Mouse (Mus musculus) cerebellum, adult 9-10 months (tissue): ENCODE measurements around the gene 9530003J23Rik.
"Not testable (repeated sequence)": the region's sequence is repeated elsewhere in the genome, so short reads cannot be mapped to it uniquely, and the experiment has no call there.

Experiments
- DNase-seq: peaks from one replicate; pipeline ENCODE4 v3.0.0; 2022

The 9530003J23Rik gene

GRCm38 (mm10) chr10:117224102-117224990 is 14.2 kb downstream of the 9530003J23Rik start, which contains the start of gene Yeats4:
Gene Yeats4 (minus strand): TSS chr10:117224507.
- DNase-seq = peak; percentile 97

- no peak for DNase-seq
Measured at GRCm38 (mm10) chr10:117223758-117224101, 14.8 kb downstream of the 9530003J23Rik start.

GRCm38 (mm10) chr10:117222821-117223220 is 15.7 kb downstream of the 9530003J23Rik start:
- no peak for DNase-seq

GRCm38 (mm10) chr10:117218351-117218750 is 20.2 kb downstream of the 9530003J23Rik start:
- DNase-seq = no peak

GRCm38 (mm10) chr10:117217246-117217840 is 21.2 kb downstream of the 9530003J23Rik start:
- no peak for DNase-seq

- no peak for DNase-seq
Measured at GRCm38 (mm10) chr10:117216793-117217192, 21.7 kb downstream of the 9530003J23Rik start.

- DNase-seq = no peak
Measured at GRCm38 (mm10) chr10:117216132-117216495, 22.4 kb downstream of the 9530003J23Rik start.

GRCm38 (mm10) chr10:117215409-117216131 is 22.9 kb downstream of the 9530003J23Rik start:
- DNase-seq = no peak

GRCm38 (mm10) chr10:117211023-117211422 is 27.5 kb downstream of the 9530003J23Rik start:
- DNase-seq = no peak

GRCm38 (mm10) chr10:117209469-117209938 is 29.0 kb downstream of the 9530003J23Rik start:
- DNase-seq = peak; percentile 71

GRCm38 (mm10) chr10:117208787-117209186 is 29.7 kb downstream of the 9530003J23Rik start:
- DNase-seq = not testable (repeated sequence)

- DNase-seq = no peak
Measured at GRCm38 (mm10) chr10:117208221-117208620, 30.3 kb downstream of the 9530003J23Rik start.

GRCm38 (mm10) chr10:117206070-117206469 is 32.4 kb downstream of the 9530003J23Rik start:
- DNase-seq = no peak

- no peak for DNase-seq
Measured at GRCm38 (mm10) chr10:117203558-117203981, 34.9 kb downstream of the 9530003J23Rik start.

- no peak for DNase-seq
Measured at GRCm38 (mm10) chr10:117202981-117203557, 35.4 kb downstream of the 9530003J23Rik start.

- DNase-seq = no peak
Measured at GRCm38 (mm10) chr10:117199701-117200100, 38.8 kb downstream of the 9530003J23Rik start.

- DNase-seq = no peak
Measured at GRCm38 (mm10) chr10:117196696-117197095, 41.8 kb downstream of the 9530003J23Rik start.

- DNase-seq = no peak
Measured at GRCm38 (mm10) chr10:117195748-117196147, 42.8 kb downstream of the 9530003J23Rik start.

GRCm38 (mm10) chr10:117195005-117195404 is 43.5 kb downstream of the 9530003J23Rik start:
- DNase-seq = no peak

GRCm38 (mm10) chr10:117193364-117193763 is 45.1 kb downstream of the 9530003J23Rik start:
- DNase-seq = no peak

- DNase-seq = no peak
Measured at GRCm38 (mm10) chr10:117185399-117186089, 53.0 kb downstream of the 9530003J23Rik start.
